Mouse (Mus musculus): Measurements from ENCODE around the gene Tmem140. TPM values are rescaled to one million over a fixed set of nuclear protein-coding genes. Genes with fewer than 3 reads are reported as not detected.
A peak's percentile ranks its signal among the peaks of the same experiment; 100 is the strongest.

Gene Tmem140
- polyA plus RNA-seq, 2 experiments: 1.7 to 2.9 TPM

GRCm38 (mm10) chr6:34895569-34895968 is 32.6 kb downstream of the Tmem140 start:
- 89% methylated on average over 7 of the region's 7 CpGs for WGBS (ENCODE audit: insufficient replicate concordance)
- H3K36me3 ChIP-seq (replicated peaks; ENCODE audit: control insufficient read depth, insufficient read depth, low read depth): peaks cover 49% of the 10 kb centered on the region
- no peak for ATAC-seq (ENCODE audit: insufficient read depth)
- H3K27me3 ChIP-seq (ENCODE audit: control insufficient read depth, insufficient read depth, low read length): no peaks in the 10 kb centered on the region
- no peaks in the 10 kb centered on the region for H3K9me3 ChIP-seq (ENCODE audit: control insufficient read depth, low read length)
- no peak overlapping the region for H3K4me2 ChIP-seq (ENCODE audit: low read depth)
- TF ChIP-seq CTCF (IDR thresholded peaks at IDR 0.05; ENCODE audit: low read depth) (no peak), EP300 (IDR thresholded peaks at IDR 0.05; ENCODE audit: low read depth) (no peak)
- H3K4me3 ChIP-seq (ENCODE audit: insufficient read depth in 1 of 2, low read depth in 2 of 2, low read length in 2 of 2): no peak overlapping the region
- peaks cover 0 to 5% of the 10 kb centered on the region in 2 experiments; a peak in 1 of 4 replicates for H3K4me1 ChIP-seq (replicated peaks; ENCODE audit: control insufficient read depth in 2 of 2, insufficient read depth in 2 of 2, low read length in 1 of 2)
- no peak overlapping the region for H3K27ac ChIP-seq
- H3K9ac ChIP-seq (replicated peaks): no peak overlapping the region
- no peak for DNase-seq (ENCODE audit: low read depth in 3 of 3, low spot score in 3 of 3)

- ATAC-seq (ENCODE audit: insufficient read depth) (no peak), DNase-seq (ENCODE audit: low read depth in 3 of 3, low spot score in 3 of 3) (no peak)
- H3K4me3 ChIP-seq (ENCODE audit: insufficient read depth in 1 of 2, low read depth in 2 of 2, low read length in 2 of 2): no peak overlapping the region
- H3K4me1 ChIP-seq (replicated peaks; ENCODE audit: control insufficient read depth in 2 of 2, insufficient read depth in 2 of 2, low read length in 1 of 2): peaks cover 0 to 5% of the 10 kb centered on the region in 2 experiments; a peak in 1 of 4 replicates
- no peaks in the 10 kb centered on the region for H3K27me3 ChIP-seq (ENCODE audit: control insufficient read depth, insufficient read depth, low read length)
- no peak overlapping the region for H3K4me2 ChIP-seq (ENCODE audit: low read depth)
- no peak overlapping the region for H3K9ac ChIP-seq (replicated peaks)
- no peaks in the 10 kb centered on the region for H3K9me3 ChIP-seq (ENCODE audit: control insufficient read depth, low read length)
- peaks cover 56% of the 10 kb centered on the region for H3K36me3 ChIP-seq (replicated peaks; ENCODE audit: control insufficient read depth, insufficient read depth, low read depth)
- no peak for TF ChIP-seq EP300 (IDR thresholded peaks at IDR 0.05; ENCODE audit: low read depth)
- TF ChIP-seq CTCF (IDR thresholded peaks at IDR 0.05; ENCODE audit: low read depth): no peak
- H3K27ac ChIP-seq: no peak overlapping the region
- WGBS (ENCODE audit: insufficient replicate concordance): 82% methylated on average over 16 of the region's 16 CpGs
These were observed 33.3 kb downstream of the Tmem140 start for GRCm38 (mm10) chr6:34896168-34896780.

- Histone ChIP-seq H3K4me2 (ENCODE audit: low read depth) (no peak overlapping the region), H3K27me3 (ENCODE audit: control insufficient read depth, insufficient read depth, low read length) (no peaks in the 10 kb centered on the region), H3K4me1 (replicated peaks; ENCODE audit: control insufficient read depth in 2 of 2, insufficient read depth in 2 of 2, low read length in 1 of 2) (peaks cover 3 to 10% of the 10 kb centered on the region in 2 experiments; a peak in 3 of 4 replicates), H3K27ac (no peak overlapping the region), H3K9ac (replicated peaks) (no peak overlapping the region), H3K4me3 (ENCODE audit: insufficient read depth in 1 of 2, low read depth in 2 of 2, low read length in 2 of 2) (no peak overlapping the region), H3K9me3 (ENCODE audit: control insufficient read depth, low read length) (no peaks in the 10 kb centered on the region), H3K36me3 (replicated peaks; ENCODE audit: control insufficient read depth, insufficient read depth, low read depth) (peaks cover 76% of the 10 kb centered on the region)
- ATAC-seq (ENCODE audit: insufficient read depth): peak; percentile 29; the same call in 1 of the 2 replicates
- no peak for DNase-seq (ENCODE audit: low read depth in 3 of 3, low spot score in 3 of 3)
- TF ChIP-seq EP300 (IDR thresholded peaks at IDR 0.05; ENCODE audit: low read depth) (no peak), CTCF (IDR thresholded peaks at IDR 0.05; ENCODE audit: low read depth) (no peak)
- 67% methylated on average over 2 of the region's 2 CpGs for WGBS (ENCODE audit: insufficient replicate concordance)
These were observed 36.2 kb downstream of the Tmem140 start for GRCm38 (mm10) chr6:34899127-34899526.

- no peak overlapping the region for H3K4me2 ChIP-seq (ENCODE audit: low read depth)
- DNase-seq (ENCODE audit: low read depth in 3 of 3, low spot score in 3 of 3): no peak
- no peak for TF ChIP-seq CTCF (IDR thresholded peaks at IDR 0.05; ENCODE audit: low read depth)
- TF ChIP-seq EP300 (IDR thresholded peaks at IDR 0.05; ENCODE audit: low read depth): no peak
- no peak overlapping the region for H3K4me3 ChIP-seq (ENCODE audit: insufficient read depth in 1 of 2, low read depth in 2 of 2, low read length in 2 of 2)
- H3K36me3 ChIP-seq (replicated peaks; ENCODE audit: control insufficient read depth, insufficient read depth, low read depth): peaks cover 77% of the 10 kb centered on the region
- H3K27me3 ChIP-seq (ENCODE audit: control insufficient read depth, insufficient read depth, low read length): no peaks in the 10 kb centered on the region
- no peak overlapping the region for H3K9ac ChIP-seq (replicated peaks)
- H3K9me3 ChIP-seq (ENCODE audit: control insufficient read depth, low read length): no peaks in the 10 kb centered on the region
- no peak for ATAC-seq (ENCODE audit: insufficient read depth)
- WGBS (ENCODE audit: insufficient replicate concordance): 90% methylated on average over 2 of the region's 2 CpGs
- H3K4me1 ChIP-seq (replicated peaks; ENCODE audit: control insufficient read depth in 2 of 2, insufficient read depth in 2 of 2, low read length in 1 of 2): peaks cover 4 to 12% of the 10 kb centered on the region in 2 experiments
- H3K27ac ChIP-seq: no peak overlapping the region
These were observed 38.0 kb downstream of the Tmem140 start for GRCm38 (mm10) chr6:34900990-34901389.

GRCm38 (mm10) chr6:34901911-34902444 is 39.0 kb downstream of the Tmem140 start:
- TF ChIP-seq EP300 (IDR thresholded peaks at IDR 0.05; ENCODE audit: low read depth) (no peak), CTCF (IDR thresholded peaks at IDR 0.05; ENCODE audit: low read depth) (no peak)
- Histone ChIP-seq H3K27ac (no peak overlapping the region), H3K9ac (replicated peaks) (no peak overlapping the region), H3K4me3 (ENCODE audit: insufficient read depth in 1 of 2, low read depth in 2 of 2, low read length in 2 of 2) (no peak overlapping the region), H3K9me3 (ENCODE audit: control insufficient read depth, low read length) (no peaks in the 10 kb centered on the region), H3K4me2 (ENCODE audit: low read depth) (no peak overlapping the region), H3K27me3 (ENCODE audit: control insufficient read depth, insufficient read depth, low read length) (no peaks in the 10 kb centered on the region), H3K36me3 (replicated peaks; ENCODE audit: control insufficient read depth, insufficient read depth, low read depth) (peaks cover 84% of the 10 kb centered on the region), H3K4me1 (replicated peaks; ENCODE audit: control insufficient read depth in 2 of 2, insufficient read depth in 2 of 2, low read length in 1 of 2) (peaks cover 14 to 21% of the 10 kb centered on the region in 2 experiments)
- ATAC-seq (ENCODE audit: insufficient read depth) (no peak), DNase-seq (ENCODE audit: low read depth in 3 of 3, low spot score in 3 of 3) (no peak)
- WGBS (ENCODE audit: insufficient replicate concordance): 54% methylated on average over 9 of the region's 9 CpGs
